Mouse (Mus musculus): ENCODE measurements around the gene Gm4779. TPM values are rescaled to one million over a fixed set of nuclear protein-coding genes. Genes with fewer than 3 reads are reported as not detected.
"Not testable (repeated sequence)": the region's sequence is repeated elsewhere in the genome, so short reads cannot be mapped to it uniquely, and the experiment has no call there.

Gene Gm4779
- 0.08 and 0.19 TPM in 2 replicates for polyA plus RNA-seq (2015; fragmentation: Nextera tagmentation; extraction: Ambion mirVana)

- Histone ChIP-seq H3K4me1 (no peaks in the 10 kb centered on the region), H3K36me3 (no peaks in the 10 kb centered on the region), H3K27ac (no peak within 1 kb of the TSS), H3K4me3 (no peak within 1 kb of the TSS), H3K4me2 (no peak within 1 kb of the TSS), H3K9ac (no peak within 1 kb of the TSS), H3K9me3 (no peaks in the 10 kb centered on the region), H3K27me3 (0 out of 2 replicates have a peak, but pooled peaks cover 9% of the 10 kb centered on the region)
- ATAC-seq (ENCODE audit: insufficient number of reproducible peaks, low FRiP score, low TSS enrichment, low read depth), result no peak
- whole genome bisulfite sequencing, result 92% methylated on average over 35 of the region's 35 CpGs
These were observed at the start of gene Gm4779, which contains the start of gene 8030474K03Rik for GRCm38 (mm10) chrX:101794342-101794741. TSS of gene Gm4779 (minus strand) at chrX:101794423. TSS of gene 8030474K03Rik (plus strand) at chrX:101794656.

- not testable (repeated sequence) for H3K4me3 ChIP-seq; ATAC-seq (ENCODE audit: insufficient number of reproducible peaks, low FRiP score, low TSS enrichment, low read depth)
These were observed 25.8 kb upstream of the Gm4779 start for GRCm38 (mm10) chrX:101819980-101820379.

GRCm38 (mm10) chrX:101819163-101819562 lies 24.9 kb upstream of the Gm4779 start:
- no peak overlapping the region for H3K27ac ChIP-seq
- H3K9me3 ChIP-seq, result no peaks in the 10 kb centered on the region
- WGBS, result 46% methylated on average over 1 of the region's 1 CpGs
- H3K36me3 ChIP-seq, result no peaks in the 10 kb centered on the region
- H3K27me3 ChIP-seq, result peaks cover 10% of the 10 kb centered on the region; the same call in 1 of the 2 replicates
- H3K4me1 ChIP-seq, result no peaks in the 10 kb centered on the region
- no peak overlapping the region for H3K4me2 ChIP-seq
- no peak overlapping the region for H3K4me3 ChIP-seq
- H3K9ac ChIP-seq, result no peak overlapping the region
- no peak for ATAC-seq (ENCODE audit: insufficient number of reproducible peaks, low FRiP score, low TSS enrichment, low read depth)

More at GRCm38 (mm10) chrX:101819980-101820379, 25.8 kb upstream of the Gm4779 start:
- not testable (repeated sequence) for H3K4me1 ChIP-seq, H3K9me3 ChIP-seq, H3K9ac ChIP-seq, H3K4me2 ChIP-seq, H3K27ac ChIP-seq, H3K36me3 ChIP-seq
- peaks cover 10% of the 10 kb centered on the region; the same call in 1 of the 2 replicates for H3K27me3 ChIP-seq

- whole genome bisulfite sequencing, result 70% methylated on average over 3 of the region's 3 CpGs
- Histone ChIP-seq H3K36me3 (no peaks in the 10 kb centered on the region), H3K27ac (no peak overlapping the region), H3K4me1 (no peaks in the 10 kb centered on the region), H3K27me3 (peaks cover 6% of the 10 kb centered on the region; the same call in 1 of the 2 replicates), H3K4me3 (no peak overlapping the region), H3K9me3 (no peaks in the 10 kb centered on the region), H3K9ac (no peak overlapping the region), H3K4me2 (no peak overlapping the region)
- no peak for ATAC-seq (ENCODE audit: insufficient number of reproducible peaks, low FRiP score, low TSS enrichment, low read depth)
These were observed 17.5 kb upstream of the Gm4779 start for GRCm38 (mm10) chrX:101811750-101812149.

- no peaks in the 10 kb centered on the region for H3K4me1 ChIP-seq
- no peak overlapping the region for H3K4me2 ChIP-seq
- 27% methylated on average over 2 of the region's 2 CpGs for WGBS
- ATAC-seq (ENCODE audit: insufficient number of reproducible peaks, low FRiP score, low TSS enrichment, low read depth), result no peak
- H3K9ac ChIP-seq, result no peak overlapping the region
- no peaks in the 10 kb centered on the region for H3K9me3 ChIP-seq
- H3K27ac ChIP-seq, result no peak overlapping the region
- H3K4me3 ChIP-seq, result no peak overlapping the region
- H3K27me3 ChIP-seq, result peaks cover 7% of the 10 kb centered on the region; the same call in 1 of the 2 replicates
- H3K36me3 ChIP-seq, result no peaks in the 10 kb centered on the region
These were observed 11.3 kb upstream of the Gm4779 start for GRCm38 (mm10) chrX:101805512-101805911.

- no peak overlapping the region for H3K9ac ChIP-seq
- no peaks in the 10 kb centered on the region for H3K4me1 ChIP-seq
- no peak overlapping the region for H3K4me2 ChIP-seq
- peaks cover 9% of the 10 kb centered on the region; the same call in 1 of the 2 replicates for H3K27me3 ChIP-seq
- H3K36me3 ChIP-seq, result no peaks in the 10 kb centered on the region
- no peak overlapping the region for H3K27ac ChIP-seq
- no peaks in the 10 kb centered on the region for H3K9me3 ChIP-seq
- WGBS, result 42% methylated on average over 4 of the region's 4 CpGs
- no peak for ATAC-seq (ENCODE audit: insufficient number of reproducible peaks, low FRiP score, low TSS enrichment, low read depth)
- H3K4me3 ChIP-seq, result no peak overlapping the region
These were observed 2.7 kb downstream of the Gm4779 start for GRCm38 (mm10) chrX:101791551-101791950.

- WGBS, result 40% methylated on average over 5 of the region's 5 CpGs
- H3K9ac ChIP-seq, result no peak overlapping the region
- H3K36me3 ChIP-seq, result no peaks in the 10 kb centered on the region
- no peak overlapping the region for H3K27ac ChIP-seq
- no peak overlapping the region for H3K4me2 ChIP-seq
- no peaks in the 10 kb centered on the region for H3K9me3 ChIP-seq
- no peaks in the 10 kb centered on the region; the same call in 1 of the 2 replicates for H3K27me3 ChIP-seq
- no peak overlapping the region for H3K4me3 ChIP-seq
- H3K4me1 ChIP-seq, result no peaks in the 10 kb centered on the region
- no peak for ATAC-seq (ENCODE audit: insufficient number of reproducible peaks, low FRiP score, low TSS enrichment, low read depth)
These were observed 22.2 kb downstream of the Gm4779 start for GRCm38 (mm10) chrX:101772035-101772434.

- Histone ChIP-seq H3K9me3 (no peaks in the 10 kb centered on the region), H3K27me3 (no peaks in the 10 kb centered on the region; the same call in 1 of the 2 replicates), H3K36me3 (no peaks in the 10 kb centered on the region), H3K27ac (no peak overlapping the region), H3K9ac (no peak overlapping the region), H3K4me2 (no peak overlapping the region), H3K4me1 (no peaks in the 10 kb centered on the region), H3K4me3 (no peak overlapping the region)
- 47% methylated on average over 3 of the region's 3 CpGs for WGBS
- ATAC-seq (ENCODE audit: insufficient number of reproducible peaks, low FRiP score, low TSS enrichment, low read depth), result no peak
These were observed 23.9 kb downstream of the Gm4779 start for GRCm38 (mm10) chrX:101770307-101770706.

- H3K9me3 ChIP-seq, result no peaks in the 10 kb centered on the region
- no peaks in the 10 kb centered on the region for H3K4me1 ChIP-seq
- 54% methylated on average over 2 of the region's 2 CpGs for WGBS
- H3K4me3 ChIP-seq, result no peak overlapping the region
- no peak overlapping the region for H3K9ac ChIP-seq
- no peaks in the 10 kb centered on the region for H3K36me3 ChIP-seq
- H3K27me3 ChIP-seq, result no peaks in the 10 kb centered on the region
- no peak overlapping the region for H3K4me2 ChIP-seq
- ATAC-seq (ENCODE audit: insufficient number of reproducible peaks, low FRiP score, low TSS enrichment, low read depth), result no peak
- no peak overlapping the region for H3K27ac ChIP-seq
These were observed 24.7 kb downstream of the Gm4779 start for GRCm38 (mm10) chrX:101769478-101769877.

- Histone ChIP-seq H3K4me2 (no peak overlapping the region), H3K9me3 (no peaks in the 10 kb centered on the region), H3K36me3 (no peaks in the 10 kb centered on the region), H3K4me1 (no peaks in the 10 kb centered on the region), H3K27ac (no peak overlapping the region), H3K4me3 (no peak overlapping the region), H3K9ac (no peak overlapping the region), H3K27me3 (no peaks in the 10 kb centered on the region)
- no peak for ATAC-seq (ENCODE audit: insufficient number of reproducible peaks, low FRiP score, low TSS enrichment, low read depth)
- WGBS, result 64% methylated on average over 7 of the region's 7 CpGs
These were observed 26.9 kb downstream of the Gm4779 start for GRCm38 (mm10) chrX:101767280-101767679.

- Histone ChIP-seq H3K4me2 (no peak overlapping the region), H3K4me3 (no peak overlapping the region), H3K27me3 (peaks cover under 1% of the 10 kb centered on the region; the same call in 1 of the 2 replicates), H3K27ac (no peak overlapping the region), H3K4me1 (no peaks in the 10 kb centered on the region), H3K36me3 (no peaks in the 10 kb centered on the region), H3K9me3 (no peaks in the 10 kb centered on the region), H3K9ac (no peak overlapping the region)
- ATAC-seq (ENCODE audit: insufficient number of reproducible peaks, low FRiP score, low TSS enrichment, low read depth), result no peak
- 75% methylated on average over 4 of the region's 4 CpGs for WGBS
These were observed 29.1 kb downstream of the Gm4779 start for GRCm38 (mm10) chrX:101765111-101765510.

- H3K4me1 ChIP-seq, result no peaks in the 10 kb centered on the region
- no peak overlapping the region for H3K4me3 ChIP-seq
- no peak overlapping the region for H3K9ac ChIP-seq
- no peak for ATAC-seq (ENCODE audit: insufficient number of reproducible peaks, low FRiP score, low TSS enrichment, low read depth)
- no peaks in the 10 kb centered on the region for H3K9me3 ChIP-seq
- H3K4me2 ChIP-seq, result no peak overlapping the region
- 66% methylated on average over 5 of the region's 5 CpGs for WGBS
- no peaks in the 10 kb centered on the region for H3K36me3 ChIP-seq
- no peak overlapping the region for H3K27ac ChIP-seq
- H3K27me3 ChIP-seq, result peaks cover 6% of the 10 kb centered on the region; the same call in 1 of the 2 replicates
These were observed 29.6 kb downstream of the Gm4779 start for GRCm38 (mm10) chrX:101764621-101765020.

- Histone ChIP-seq H3K36me3 (no peaks in the 10 kb centered on the region), H3K4me3 (no peak overlapping the region), H3K27ac (no peak overlapping the region), H3K4me1 (no peaks in the 10 kb centered on the region), H3K9me3 (no peaks in the 10 kb centered on the region), H3K4me2 (no peak overlapping the region), H3K27me3 (peaks cover 16% of the 10 kb centered on the region; the same call in 1 of the 2 replicates), H3K9ac (no peak overlapping the region)
- no peak for ATAC-seq (ENCODE audit: insufficient number of reproducible peaks, low FRiP score, low TSS enrichment, low read depth)
- 54% methylated on average over 5 of the region's 5 CpGs for WGBS
These were observed 39.7 kb downstream of the Gm4779 start for GRCm38 (mm10) chrX:101754478-101754877.
